Mouse (Mus musculus): ENCODE results near the gene Gm10309. TPM values are rescaled to one million over a fixed set of nuclear protein-coding genes. Genes with fewer than 3 reads are reported as not detected.

Gene Gm10309
- polyA plus RNA-seq, 1 experiment = 5.4 TPM

DNA sequence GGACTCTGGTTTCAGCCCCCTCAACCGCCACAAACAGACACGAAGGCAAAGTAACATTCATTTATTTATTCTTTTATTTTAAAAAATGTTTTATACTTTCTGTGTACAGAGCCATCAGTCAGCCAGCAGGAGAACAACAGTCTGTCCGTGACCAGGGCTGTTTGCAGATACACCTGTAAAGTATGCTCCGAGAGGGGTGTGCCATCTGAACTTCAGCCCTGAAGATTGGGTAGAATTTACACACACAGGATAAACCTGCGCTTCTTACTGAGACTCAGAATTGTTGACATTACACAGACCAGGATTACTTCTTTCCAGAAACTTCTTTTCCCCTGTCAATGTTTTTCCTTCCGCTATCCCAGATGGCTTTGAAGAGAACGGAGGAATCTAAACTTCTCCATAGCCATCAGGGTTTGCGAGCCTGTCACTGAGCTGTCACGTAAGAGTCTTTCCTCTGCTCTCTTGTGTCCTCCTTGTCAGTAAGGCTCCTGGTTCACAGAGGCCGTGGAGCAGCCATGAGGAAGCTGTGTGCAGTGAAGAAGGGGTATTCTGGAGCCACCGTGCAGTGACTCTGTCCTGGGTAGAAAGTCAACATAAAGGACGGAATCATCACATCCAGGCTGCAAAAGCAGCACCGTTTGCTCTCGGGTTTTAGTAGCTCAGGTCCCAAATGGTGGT, 51.2 kb downstream of the Gm10309 start:
- no peak overlapping the region for H3K27ac ChIP-seq (ENCODE audit: control insufficient read depth, insufficient read depth, low read depth, low read length)
- no peak overlapping the region for H3K4me3 ChIP-seq (ENCODE audit: control insufficient read depth, low read depth, low read length)
- no peaks in the 10 kb centered on the region for H3K36me3 ChIP-seq (ENCODE audit: control insufficient read depth, insufficient read depth, low read length)
- no peaks in the 10 kb centered on the region for H3K4me1 ChIP-seq (ENCODE audit: control insufficient read depth, insufficient read depth, low read length)
- TF ChIP-seq CTCF (IDR thresholded peaks at IDR 0.05; ENCODE audit: control insufficient read depth, insufficient read depth, insufficient replicate concordance, low read depth, low read length) (no peak), POLR2A (IDR thresholded peaks at IDR 0.05; ENCODE audit: control insufficient read depth, low read depth, low read length) (no peak)
- no peaks in the 10 kb centered on the region for H3K27me3 ChIP-seq (ENCODE audit: control insufficient read depth, insufficient read depth, low read length)

DNA sequence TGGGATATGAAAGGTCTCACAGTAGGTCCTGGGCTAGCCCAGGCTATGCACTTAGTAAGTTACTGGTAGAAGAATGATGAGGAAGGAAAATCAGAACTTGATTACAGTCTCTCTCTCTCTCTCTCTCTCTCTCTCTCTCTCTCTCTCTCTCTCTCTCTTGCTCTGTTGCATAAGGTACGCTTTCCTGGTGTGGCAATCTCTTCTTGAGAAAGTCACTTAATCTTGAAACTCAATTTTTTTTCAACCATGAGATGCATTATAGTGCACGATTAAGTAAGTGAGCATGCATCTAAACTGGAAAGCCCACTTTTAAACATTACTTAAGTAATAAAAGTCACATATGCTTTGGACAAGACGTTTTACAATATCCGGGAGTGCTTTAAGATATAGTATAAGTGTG, 52.1 kb downstream of the Gm10309 start:
- no peaks in the 10 kb centered on the region for H3K4me1 ChIP-seq (ENCODE audit: control insufficient read depth, insufficient read depth, low read length)
- TF ChIP-seq CTCF (IDR thresholded peaks at IDR 0.05; ENCODE audit: control insufficient read depth, insufficient read depth, insufficient replicate concordance, low read depth, low read length) (no peak), POLR2A (IDR thresholded peaks at IDR 0.05; ENCODE audit: control insufficient read depth, low read depth, low read length) (no peak)
- H3K36me3 ChIP-seq (ENCODE audit: control insufficient read depth, insufficient read depth, low read length) = no peaks in the 10 kb centered on the region

More for the DNA sequence above, 52.1 kb downstream of the Gm10309 start:
- H3K4me3 ChIP-seq (ENCODE audit: control insufficient read depth, low read depth, low read length) = no peak overlapping the region
- H3K27ac ChIP-seq (ENCODE audit: control insufficient read depth, insufficient read depth, low read depth, low read length) = no peak overlapping the region
- H3K27me3 ChIP-seq (ENCODE audit: control insufficient read depth, insufficient read depth, low read length) = no peaks in the 10 kb centered on the region

Other genes starting within 250 kb of the Gm10309 start
- gene Epas1, start 248.5 kb upstream of the Gm10309 start, polyA plus RNA-seq (2012; rRNA removed) = 11.7 and 15.9 TPM in 2 replicates

Measured in testis, adult 2 months (tissue).